Mouse (Mus musculus): ENCODE data around the gene Hat1. TPM values are rescaled to one million over a fixed set of nuclear protein-coding genes. Genes with fewer than 3 reads are reported as not detected.

Gene Hat1
- polyA plus RNA-seq, 1 experiment from 2014 or later: 107 TPM

GRCm38 (mm10) chr2:71387766-71388165, 992 bp upstream of the Hat1 start:
- Histone ChIP-seq H3K4me1 (peaks cover 9% of the 10 kb centered on the region; the same call in 1 of the 2 replicates), H3K9me3 (no peaks in the 10 kb centered on the region), H3K4me2 (no peak overlapping the region), H3K27me3 (no peaks in the 10 kb centered on the region), H3K9ac (no peak overlapping the region), H3K36me3 (peaks cover 13% of the 10 kb centered on the region), H3K27ac (no peak overlapping the region), H3K4me3 (no peak overlapping the region)
- 80% methylated on average over 6 of the region's 6 CpGs for WGBS
- no peak for ATAC-seq (ENCODE audit: insufficient number of reproducible peaks, low FRiP score, low TSS enrichment, low read depth)

- ATAC-seq (ENCODE audit: insufficient number of reproducible peaks, low FRiP score, low TSS enrichment, low read depth): no peak
- H3K9me3 ChIP-seq: no peaks in the 10 kb centered on the region
- H3K4me3 ChIP-seq: peak overlapping the region; percentile 88
- H3K4me2 ChIP-seq: peak overlapping the region; percentile 53
- H3K9ac ChIP-seq: peak overlapping the region; percentile 89; the same call in 1 of the 2 replicates
- peak overlapping the region; percentile 85 for H3K27ac ChIP-seq
- H3K4me1 ChIP-seq: peaks cover 9% of the 10 kb centered on the region; the same call in 1 of the 2 replicates
- H3K36me3 ChIP-seq: peaks cover 22% of the 10 kb centered on the region
- H3K27me3 ChIP-seq: no peaks in the 10 kb centered on the region
- 50% methylated on average over 9 of the region's 9 CpGs for WGBS
These were observed 1.1 kb downstream of the Hat1 start for GRCm38 (mm10) chr2:71389864-71390263.

- ATAC-seq (ENCODE audit: insufficient number of reproducible peaks, low FRiP score, low TSS enrichment, low read depth): no peak
- Histone ChIP-seq H3K27me3 (no peaks in the 10 kb centered on the region), H3K4me1 (no peaks in the 10 kb centered on the region), H3K4me3 (no peak overlapping the region), H3K27ac (no peak overlapping the region), H3K4me2 (no peak overlapping the region), H3K9ac (no peak overlapping the region), H3K36me3 (peaks cover 28% of the 10 kb centered on the region), H3K9me3 (no peaks in the 10 kb centered on the region)
- WGBS: 91% methylated on average over 1 of the region's 1 CpGs
These were observed 16.9 kb downstream of the Hat1 start for GRCm38 (mm10) chr2:71405613-71406012.

GRCm38 (mm10) chr2:71418760-71419280, 30.1 kb downstream of the Hat1 start:
- Histone ChIP-seq H3K4me1 (no peaks in the 10 kb centered on the region), H3K9ac (no peak overlapping the region), H3K27me3 (no peaks in the 10 kb centered on the region), H3K4me3 (no peak overlapping the region), H3K4me2 (no peak overlapping the region), H3K36me3 (peaks cover 33% of the 10 kb centered on the region), H3K9me3 (no peaks in the 10 kb centered on the region), H3K27ac (no peak overlapping the region)
- WGBS: 64% methylated on average over 3 of the region's 3 CpGs
- no peak for ATAC-seq (ENCODE audit: insufficient number of reproducible peaks, low FRiP score, low TSS enrichment, low read depth)

GRCm38 (mm10) chr2:71419408-71419807, 30.6 kb downstream of the Hat1 start:
- WGBS: 80% methylated on average over 3 of the region's 3 CpGs
- no peak overlapping the region for H3K4me3 ChIP-seq
- no peak overlapping the region for H3K4me2 ChIP-seq
- H3K36me3 ChIP-seq: peaks cover 31% of the 10 kb centered on the region
- H3K4me1 ChIP-seq: no peaks in the 10 kb centered on the region
- H3K27me3 ChIP-seq: no peaks in the 10 kb centered on the region
- H3K9me3 ChIP-seq: no peaks in the 10 kb centered on the region
- no peak overlapping the region for H3K27ac ChIP-seq
- H3K9ac ChIP-seq: no peak overlapping the region
- ATAC-seq (ENCODE audit: insufficient number of reproducible peaks, low FRiP score, low TSS enrichment, low read depth): no peak

GRCm38 (mm10) chr2:71420895-71421425, 32.2 kb downstream of the Hat1 start:
- H3K36me3 ChIP-seq: peaks cover 33% of the 10 kb centered on the region
- no peaks in the 10 kb centered on the region for H3K9me3 ChIP-seq
- H3K4me1 ChIP-seq: no peaks in the 10 kb centered on the region
- no peaks in the 10 kb centered on the region for H3K27me3 ChIP-seq
- H3K4me2 ChIP-seq: no peak overlapping the region
- 87% methylated on average over 9 of the region's 9 CpGs for WGBS
- H3K27ac ChIP-seq: no peak overlapping the region
- H3K9ac ChIP-seq: no peak overlapping the region
- no peak for ATAC-seq (ENCODE audit: insufficient number of reproducible peaks, low FRiP score, low TSS enrichment, low read depth)
- no peak overlapping the region for H3K4me3 ChIP-seq

GRCm38 (mm10) chr2:71424545-71424944, 35.8 kb downstream of the Hat1 start:
- H3K9ac ChIP-seq: no peak overlapping the region
- no peaks in the 10 kb centered on the region for H3K9me3 ChIP-seq
- peaks cover 37% of the 10 kb centered on the region for H3K36me3 ChIP-seq
- H3K4me1 ChIP-seq: no peaks in the 10 kb centered on the region
- WGBS: 80% methylated on average over 4 of the region's 4 CpGs
- no peak overlapping the region for H3K4me2 ChIP-seq
- ATAC-seq (ENCODE audit: insufficient number of reproducible peaks, low FRiP score, low TSS enrichment, low read depth): no peak
- H3K27ac ChIP-seq: no peak overlapping the region
- H3K4me3 ChIP-seq: no peak overlapping the region
- H3K27me3 ChIP-seq: no peaks in the 10 kb centered on the region

GRCm38 (mm10) chr2:71435440-71435839, 46.7 kb downstream of the Hat1 start:
- Histone ChIP-seq H3K36me3 (peaks cover 44% of the 10 kb centered on the region), H3K27ac (no peak overlapping the region), H3K9ac (no peak overlapping the region), H3K9me3 (no peaks in the 10 kb centered on the region), H3K4me1 (no peaks in the 10 kb centered on the region), H3K27me3 (no peaks in the 10 kb centered on the region), H3K4me2 (no peak overlapping the region), H3K4me3 (no peak overlapping the region)
- no peak for ATAC-seq (ENCODE audit: insufficient number of reproducible peaks, low FRiP score, low TSS enrichment, low read depth)
- WGBS: 86% methylated on average over 4 of the region's 4 CpGs

GRCm38 (mm10) chr2:71443376-71443775, 54.6 kb downstream of the Hat1 start:
- Histone ChIP-seq H3K9me3 (no peaks in the 10 kb centered on the region), H3K4me2 (no peak overlapping the region), H3K9ac (no peak overlapping the region), H3K4me3 (no peak overlapping the region), H3K27me3 (peaks cover 5% of the 10 kb centered on the region; the same call in 1 of the 2 replicates), H3K4me1 (no peaks in the 10 kb centered on the region), H3K36me3 (peaks cover 21% of the 10 kb centered on the region), H3K27ac (no peak overlapping the region)
- no peak for ATAC-seq (ENCODE audit: insufficient number of reproducible peaks, low FRiP score, low TSS enrichment, low read depth)
- WGBS: 23% methylated on average over 2 of the region's 2 CpGs

- H3K9ac ChIP-seq: no peak overlapping the region
- no peak overlapping the region for H3K4me2 ChIP-seq
- H3K36me3 ChIP-seq: peaks cover 8% of the 10 kb centered on the region
- H3K4me1 ChIP-seq: no peaks in the 10 kb centered on the region
- H3K9me3 ChIP-seq: no peaks in the 10 kb centered on the region
- H3K27me3 ChIP-seq: peaks cover 5% of the 10 kb centered on the region; the same call in 1 of the 2 replicates
- ATAC-seq (ENCODE audit: insufficient number of reproducible peaks, low FRiP score, low TSS enrichment, low read depth): no peak
- 66% methylated on average over 17 of the region's 17 CpGs for WGBS
- no peak overlapping the region for H3K4me3 ChIP-seq
- H3K27ac ChIP-seq: no peak overlapping the region
These were observed 56.9 kb downstream of the Hat1 start for GRCm38 (mm10) chr2:71445536-71446196.

GRCm38 (mm10) chr2:71449604-71450003, 60.8 kb downstream of the Hat1 start:
- Histone ChIP-seq H3K36me3 (no peaks in the 10 kb centered on the region), H3K4me3 (no peak overlapping the region), H3K9ac (no peak overlapping the region), H3K4me2 (no peak overlapping the region), H3K4me1 (0 out of 2 replicates have a peak, but pooled peaks cover 3% of the 10 kb centered on the region), H3K9me3 (no peaks in the 10 kb centered on the region), H3K27me3 (peaks cover 5% of the 10 kb centered on the region; the same call in 1 of the 2 replicates), H3K27ac (no peak overlapping the region)
- ATAC-seq (ENCODE audit: insufficient number of reproducible peaks, low FRiP score, low TSS enrichment, low read depth): no peak
- 19% methylated on average over 2 of the region's 2 CpGs for WGBS

GRCm38 (mm10) chr2:71451761-71452160, 63.0 kb downstream of the Hat1 start:
- Histone ChIP-seq H3K9me3 (no peaks in the 10 kb centered on the region), H3K4me1 (0 out of 2 replicates have a peak, but pooled peaks cover 3% of the 10 kb centered on the region), H3K4me2 (no peak overlapping the region), H3K27ac (no peak overlapping the region), H3K36me3 (no peaks in the 10 kb centered on the region), H3K9ac (no peak overlapping the region), H3K4me3 (no peak overlapping the region), H3K27me3 (no peaks in the 10 kb centered on the region)
- 74% methylated on average over 5 of the region's 5 CpGs for WGBS
- no peak for ATAC-seq (ENCODE audit: insufficient number of reproducible peaks, low FRiP score, low TSS enrichment, low read depth)
